Mouse (Mus musculus): ENCODE measurements around the gene Gm10392. TPM values are rescaled to one million over a fixed set of nuclear protein-coding genes. Genes with fewer than 3 reads are reported as not detected.

Gm10392 gene
- total RNA-seq, 2 experiments from 2014 or later = not detected

Other genes starting within 250 kb of the Gm10392 start
- 1 to 10 TPM; 2.0 to 2.9 TPM for gene Coro6, start 56.8 kb downstream of the Gm10392 start, total RNA-seq (2021)
- gene Ankrd13b, start 29.5 kb downstream of the Gm10392 start, total RNA-seq (2021) = 1 to 10 TPM; 7.9 to 8.3 TPM
- 10 to 100 TPM; 47.7 to 49.2 TPM for gene Git1, start 25.6 kb downstream of the Gm10392 start, total RNA-seq (2021)
- 10 to 100 TPM; 16.7 to 27.6 TPM for gene Abhd15, start 4.1 kb downstream of the Gm10392 start, total RNA-seq (2021)
- 10 to 100 TPM; 11.0 to 12.9 TPM for gene Trp53i13, start 3.2 kb downstream of the Gm10392 start, total RNA-seq (2021)
- gene Taok1, start 88.6 kb upstream of the Gm10392 start, total RNA-seq (2021) = 10 to 100 TPM; 47.6 to 51.3 TPM
- gene Nufip2, start 167.0 kb upstream of the Gm10392 start, total RNA-seq (2021) = 10 to 100 TPM; 71.1 to 98.0 TPM
- gene Cryba1, start 206.1 kb upstream of the Gm10392 start, total RNA-seq (2021) = not detected
- 10 to 100 TPM; 45.9 to 56.8 TPM for gene Myo18a, start 244.0 kb upstream of the Gm10392 start, total RNA-seq (2021)

Measured in adrenal gland, adult 18-20 months (tissue).